Mouse (Mus musculus) cortical plate, adult 2 months (tissue): ENCODE results near the gene Eng.

ENCODE experiments used
- CTCF ChIP-seq: fragments of 200-500 bp; IDR thresholded peaks from 2 replicates; pipeline ENCODE4 v1.5.1; 2011; ENCODE audit warnings: mild to moderate bottlenecking, control low read depth, low read length; ENCODE audit not compliant: insufficient read depth; ENCODE audit errors: extremely low read depth
- POLR2A ChIP-seq: fragments of 200-500 bp; IDR thresholded peaks from 2 replicates; pipeline ENCODE4 v1.6.1; 2011; ENCODE audit warnings: mild to moderate bottlenecking, low read length, control low read depth; ENCODE audit not compliant: insufficient read depth; ENCODE audit errors: extremely low read depth

GRCm38 (mm10) chr2:32607262-32607947, 39.0 kb upstream of the Eng start:
- TF ChIP-seq POLR2A, result peak; percentile 63
- TF ChIP-seq CTCF, result no peak
